Mouse (Mus musculus) cerebellum, postnatal 4 days (tissue): ENCODE results near the gene Bap1.

Experiments
- DNase-seq, 2 experiments: peaks; one replicate each; pipeline ENCODE4 v3.0.0; 2022; ENCODE audit warnings: low spot score in 2 of 2, mixed read lengths in 1 of 2

The Bap1 gene

DNA sequence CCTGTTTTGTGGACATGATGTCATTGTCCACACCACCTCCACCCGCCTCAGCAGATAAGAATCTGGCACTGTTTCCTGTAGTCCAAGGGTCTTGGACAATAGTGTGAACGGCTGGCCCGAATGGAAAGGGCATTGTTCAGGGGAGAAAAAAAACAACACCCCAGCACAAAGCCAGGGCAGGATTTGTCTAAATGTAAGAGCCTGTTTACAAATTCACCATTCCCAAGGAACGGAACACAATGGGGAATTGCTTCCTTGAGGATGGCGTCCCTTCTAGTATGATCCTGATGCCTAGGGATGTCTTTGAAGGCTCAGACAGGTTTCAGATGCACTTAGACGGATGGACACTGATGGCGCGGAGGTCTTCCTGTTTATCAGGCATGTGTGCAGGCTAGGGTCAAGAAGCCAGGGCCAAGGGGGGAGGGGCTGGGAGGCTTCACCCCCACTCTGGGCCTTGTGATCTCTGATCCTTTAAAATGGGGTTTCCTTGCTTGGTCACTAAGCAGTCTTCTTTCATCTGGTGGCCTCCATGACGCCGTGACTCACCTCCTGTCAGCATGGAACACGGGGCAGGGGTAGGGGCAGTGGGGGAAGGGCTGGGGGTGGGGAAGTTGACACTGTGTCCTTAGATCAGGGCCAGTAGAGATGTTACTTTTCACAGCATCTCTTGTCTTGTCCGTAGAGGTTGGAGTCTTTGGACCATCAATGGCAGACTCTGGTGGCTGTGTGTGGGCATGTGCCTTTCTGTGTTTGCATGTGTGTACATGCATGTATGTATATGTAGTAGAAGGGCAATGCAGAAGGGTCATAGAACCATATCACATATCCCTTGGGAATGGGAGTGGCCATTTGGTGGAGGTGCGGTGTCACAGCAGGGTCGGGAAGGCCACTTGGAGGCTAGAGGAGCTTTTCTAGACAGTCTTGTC lies 17.9 kb upstream of the Bap1 start:
- DNase-seq: no peak

- peak; percentile 80 to 88 for DNase-seq
These were observed 17.2 kb upstream of the Bap1 start for GRCm38 (mm10) chr14:31233996-31234591.

DNA sequence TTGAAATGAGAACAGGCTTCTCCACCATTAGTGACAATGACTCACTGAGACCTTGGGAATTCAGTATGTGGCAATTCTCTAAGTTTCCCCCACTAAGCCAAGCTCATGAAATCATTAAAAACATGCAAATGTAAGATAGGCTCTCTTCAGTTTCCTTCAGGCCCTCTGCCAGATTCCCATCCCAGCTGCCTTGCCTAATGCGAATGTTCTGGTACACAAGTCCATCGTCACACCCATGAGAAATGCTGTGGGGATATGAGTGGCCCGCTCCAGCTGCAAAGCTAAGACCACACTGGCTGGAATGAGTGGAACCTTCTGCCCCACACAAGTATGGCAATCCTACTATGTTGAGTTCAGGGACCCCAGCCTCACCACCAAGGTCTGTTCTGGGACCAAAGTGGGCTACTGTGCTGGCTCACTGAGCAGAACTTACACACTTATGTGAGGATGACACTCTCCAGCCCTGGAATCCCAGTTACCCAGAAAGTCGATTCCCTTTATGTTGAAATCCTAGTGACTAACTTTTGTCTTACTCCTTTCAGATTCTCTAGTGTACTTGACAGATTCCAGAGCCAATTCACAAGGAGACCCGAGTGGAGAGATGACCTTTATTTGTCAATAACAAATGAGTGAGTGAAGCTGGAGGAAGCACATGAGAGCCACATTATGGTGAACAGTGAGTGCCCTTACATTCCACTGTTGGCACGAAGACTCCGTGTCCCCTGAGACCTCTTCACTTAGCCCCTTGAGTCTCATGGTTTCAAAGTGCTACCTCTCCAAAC lies 14.0 kb upstream of the Bap1 start:
- no peak for DNase-seq

- no peak for DNase-seq
These were observed 10.7 kb upstream of the Bap1 start for GRCm38 (mm10) chr14:31240528-31240927.

DNA sequence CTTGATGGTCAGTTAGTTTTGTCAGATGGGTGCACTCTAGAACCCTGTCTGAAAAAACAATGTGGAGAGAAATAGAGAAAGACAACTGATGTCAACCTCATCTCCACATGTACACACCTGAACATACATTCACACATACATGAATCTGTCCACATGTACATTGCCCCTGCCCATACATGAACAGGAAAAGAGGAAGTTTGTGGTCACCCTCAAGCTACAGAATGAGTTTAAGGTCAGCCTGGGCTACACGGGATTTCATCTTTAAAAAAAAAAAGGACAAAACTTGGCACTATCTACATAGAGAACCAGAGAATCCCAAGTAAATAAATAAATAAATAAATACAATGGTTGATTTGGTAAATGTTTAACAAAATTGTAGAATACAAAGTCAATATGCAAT lies 6.5 kb upstream of the Bap1 start:
- no peak for DNase-seq

DNA sequence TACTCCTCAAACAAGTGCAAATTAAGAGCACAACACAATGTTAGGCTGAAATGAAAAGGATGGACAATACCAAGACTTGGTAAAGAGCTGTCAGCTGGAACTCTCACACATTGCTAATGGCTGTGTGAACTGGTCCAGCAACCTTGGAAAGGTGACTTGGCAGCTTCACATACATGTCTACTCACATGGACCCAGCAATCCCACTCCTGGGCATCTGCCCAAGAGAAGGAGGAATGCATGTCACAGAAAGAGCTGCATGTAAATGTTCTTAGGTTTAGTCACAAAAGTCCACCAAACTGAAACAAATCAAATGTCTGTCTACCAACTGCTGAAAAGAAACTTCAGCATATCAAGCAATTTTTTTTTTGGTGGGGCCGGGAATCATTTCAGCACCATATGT lies 5.3 kb upstream of the Bap1 start:
- no peak for DNase-seq

- DNase-seq: no peak
These were observed 2.9 kb upstream of the Bap1 start for GRCm38 (mm10) chr14:31248396-31248795.

DNA sequence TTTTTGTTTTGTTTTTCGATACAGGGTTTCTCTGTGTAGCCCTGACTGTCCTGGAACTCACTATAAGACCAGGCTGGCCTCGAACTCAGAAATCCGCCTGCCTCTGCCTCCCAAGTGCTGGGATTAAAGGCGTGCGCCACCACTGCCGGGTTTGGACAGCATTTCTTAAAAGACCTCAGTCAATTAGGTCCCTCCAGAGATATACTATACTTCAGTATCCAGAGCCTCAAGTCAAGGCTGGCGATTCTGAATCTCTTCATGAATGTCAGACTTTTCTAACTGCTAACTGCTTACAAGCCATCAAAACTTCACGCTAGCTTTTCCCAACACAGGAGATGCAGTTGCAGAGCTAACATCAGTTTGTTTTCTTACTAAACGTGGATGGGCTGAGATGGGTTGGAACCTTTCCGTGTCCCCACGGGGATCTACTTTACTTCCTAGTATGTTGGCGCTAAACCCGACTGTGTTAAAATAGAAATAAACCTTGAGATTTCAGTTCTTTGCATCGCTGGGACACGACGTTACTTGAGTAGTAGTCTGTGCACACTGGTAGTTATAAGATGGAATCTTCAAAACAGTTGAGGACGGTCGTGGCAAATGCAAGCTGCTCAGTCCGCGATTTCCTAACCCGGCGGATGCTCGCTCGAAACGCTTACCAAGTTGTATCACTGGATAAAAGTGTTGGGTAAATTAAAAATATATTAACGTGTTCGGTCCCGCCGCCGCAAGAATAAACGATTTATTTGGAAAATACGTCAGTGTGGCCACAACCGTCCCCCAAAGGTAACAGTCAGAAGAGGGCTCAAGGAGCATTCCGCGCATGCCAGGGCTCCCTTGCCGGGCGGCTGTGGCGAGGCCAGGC lies 797 bp upstream of the Bap1 start:
- no peak for DNase-seq

- no peak for DNase-seq
These were observed 376 bp downstream of the Bap1 start for GRCm38 (mm10) chr14:31251626-31252025.

GRCm38 (mm10) chr14:31252091-31252490 lies 841 bp downstream of the Bap1 start:
- DNase-seq: no peak

- no peak for DNase-seq
These were observed 7.3 kb downstream of the Bap1 start for GRCm38 (mm10) chr14:31258476-31259050.

DNA sequence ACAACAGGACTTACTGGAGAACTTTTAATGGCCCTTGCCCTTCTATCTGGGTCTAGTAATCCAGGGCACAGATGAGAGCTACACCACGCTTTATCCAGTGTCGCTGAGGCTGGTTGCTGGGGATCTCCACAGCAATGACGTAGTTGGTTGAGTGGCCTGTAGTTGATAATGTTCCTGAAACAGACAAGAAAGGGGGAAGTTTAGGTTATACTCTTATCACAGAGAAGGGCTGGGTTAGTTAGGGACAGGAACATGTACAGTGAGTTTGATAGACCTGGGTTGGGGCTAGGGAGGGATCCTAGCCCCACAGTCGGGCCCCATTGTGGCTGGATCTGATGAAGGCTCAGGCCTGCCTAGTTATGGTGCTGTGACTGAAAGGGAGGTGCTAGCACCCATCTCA lies 9.1 kb downstream of the Bap1 start:
- no peak for DNase-seq

GRCm38 (mm10) chr14:31260932-31261331 lies 9.7 kb downstream of the Bap1 start:
- DNase-seq: no peak

GRCm38 (mm10) chr14:31267649-31268048 lies 16.4 kb downstream of the Bap1 start:
- no peak for DNase-seq

- DNase-seq: peak in 1 of 2 experiments; percentile 17
These were observed 17.2 kb downstream of the Bap1 start for GRCm38 (mm10) chr14:31268301-31269001.

DNA sequence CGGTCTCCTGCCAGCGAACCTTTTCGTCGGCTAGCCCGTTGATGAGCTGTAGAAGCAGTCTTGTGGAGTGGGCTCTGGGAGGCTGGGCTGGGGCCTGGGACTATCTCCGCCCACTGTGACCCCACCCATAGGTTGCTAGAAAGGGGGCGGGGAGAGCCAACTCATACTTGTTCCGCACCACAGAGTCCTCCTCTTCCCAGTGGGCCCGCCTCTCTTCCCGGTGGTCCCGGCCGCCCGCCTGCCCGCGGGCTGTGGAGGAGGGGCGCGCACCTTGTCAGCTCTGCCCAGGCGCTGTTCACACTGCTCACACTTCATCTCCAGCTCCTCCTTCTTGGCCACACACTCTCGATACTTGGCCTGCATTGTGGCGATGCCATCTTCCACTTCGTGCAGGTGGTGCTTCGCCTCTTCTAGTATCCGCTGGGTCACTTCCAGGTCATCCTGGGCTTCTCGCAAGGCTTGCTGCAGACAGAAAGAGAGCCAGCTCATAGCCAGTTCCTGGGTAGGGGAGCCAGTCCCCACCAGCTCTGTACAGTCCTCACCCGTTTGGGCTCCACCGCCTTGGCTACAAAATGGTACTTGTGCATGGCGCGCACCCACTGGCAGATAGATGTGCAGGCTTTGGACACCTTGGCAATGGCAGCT lies 18.3 kb downstream of the Bap1 start:
- peak in 1 of 2 experiments; percentile 42 for DNase-seq

DNA sequence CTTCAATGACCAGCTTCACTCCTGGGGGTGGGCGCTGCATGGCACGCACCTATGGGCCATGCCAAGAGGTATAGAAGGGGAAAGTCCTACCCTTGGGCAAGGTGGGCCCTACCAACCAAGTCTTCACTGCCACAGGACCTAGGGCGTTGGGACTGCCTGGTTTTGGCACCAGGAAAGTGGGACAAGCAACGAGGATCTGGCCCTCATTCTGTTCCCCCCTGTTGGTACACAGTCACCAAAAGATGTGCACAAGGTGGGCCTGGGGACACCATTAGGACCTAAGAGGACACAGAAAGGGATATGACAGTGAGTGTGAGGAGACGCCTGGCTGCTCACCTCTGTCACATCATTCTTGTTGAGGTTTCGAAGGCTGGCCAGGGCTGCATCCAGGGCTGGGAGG lies 19.9 kb downstream of the Bap1 start:
- DNase-seq: no peak

DNA sequence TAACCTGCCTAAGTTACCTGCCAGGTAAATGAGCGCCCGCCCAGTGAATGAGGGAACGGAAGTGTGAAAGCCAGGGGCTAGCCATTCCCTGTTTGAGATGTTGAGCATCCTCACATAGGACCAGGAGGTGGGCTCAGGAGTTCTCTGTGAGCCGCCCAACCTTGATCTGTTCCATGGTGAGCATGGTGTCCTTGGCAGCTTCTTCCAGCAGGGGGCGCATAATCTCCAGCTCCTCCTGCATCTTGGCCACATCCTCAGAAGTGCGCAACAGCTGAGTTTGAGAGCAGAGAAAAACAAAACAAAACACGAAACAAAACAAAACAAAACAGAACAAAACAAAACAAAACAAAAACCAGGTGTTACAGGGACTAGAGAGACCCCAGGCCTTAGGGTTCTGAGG lies 20.9 kb downstream of the Bap1 start:
- peak; percentile 69 to 82 for DNase-seq

DNA sequence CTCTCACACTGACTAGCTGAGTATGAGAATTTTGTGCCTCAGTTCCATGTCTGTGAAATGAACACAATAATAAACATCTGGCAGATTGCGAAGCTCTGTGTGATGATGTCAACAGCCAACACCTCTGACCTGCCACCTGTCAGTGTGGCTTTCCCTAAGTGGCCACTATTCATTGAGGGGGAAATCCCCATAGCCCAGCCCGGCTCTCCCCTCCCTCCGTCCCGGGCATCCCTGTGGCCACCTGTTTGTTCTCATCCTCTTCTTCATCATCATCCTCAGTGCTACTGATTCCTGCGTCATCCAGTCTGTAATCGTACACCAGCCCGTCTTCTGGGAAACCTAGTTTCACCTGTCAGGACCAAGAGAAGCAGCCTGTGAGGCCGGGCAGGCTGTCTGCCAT lies 34.5 kb downstream of the Bap1 start:
- no peak for DNase-seq
